Mouse (Mus musculus) CD8-positive naive resting alpha-beta T cell, adult 57 days (primary cell): ENCODE measurements around the gene Gm3604. TPM values are rescaled to one million over a fixed set of nuclear protein-coding genes. Genes with fewer than 3 reads are reported as not detected.

Experiments
- total RNA-seq: library from RNA; stranded (reverse); gene quantifications from one replicate; pipeline ENCODE4 v1.2.4, GENCODE M21; 2023

Gm3604 gene
- 0.61 TPM for total RNA-seq

DNA sequence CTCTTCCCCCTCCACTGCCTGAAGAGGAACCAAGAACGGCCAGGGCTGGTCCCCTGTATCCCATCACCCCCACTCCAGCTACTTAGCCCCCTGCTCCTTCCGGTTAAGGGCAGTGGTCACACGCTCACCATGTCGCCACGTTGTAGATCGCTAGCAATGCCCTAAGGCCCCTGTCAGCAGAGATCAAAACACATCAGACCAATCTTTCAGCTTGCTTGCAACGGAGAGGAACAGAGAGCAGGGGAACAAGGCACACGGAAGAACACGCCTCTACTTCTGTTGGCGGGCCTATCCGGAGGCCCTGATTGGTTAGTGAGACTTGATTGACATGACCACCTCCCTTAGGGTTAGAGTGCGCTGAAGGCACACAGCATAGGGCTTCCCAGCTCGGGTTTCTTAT is at the start of gene Gm3604:
Gm3604 (minus strand) TSS at position 226 of the 400 bp plus-strand sequence.

Other genes with a start within 250 kb of the Gm3604 start
- gene Gm49359, start 83.7 kb upstream of the Gm3604 start, total RNA-seq, result 13.1 TPM
- gene Zfp935, start 175.3 kb upstream of the Gm3604 start, total RNA-seq, result not detected
- gene Zfp934, start 188.0 kb upstream of the Gm3604 start, total RNA-seq, result 13.9 TPM
- 2.8 TPM for gene 6720489N17Rik, start 241.0 kb upstream of the Gm3604 start, total RNA-seq